Mouse (Mus musculus) liver, embryonic 15.5 days (tissue): ENCODE measurements around the gene Def6. TPM values are rescaled to one million over a fixed set of nuclear protein-coding genes. Genes with fewer than 3 reads are reported as not detected.

Experiments
- ATAC-seq: fragments of 200-750 bp; cut with Nextera tagmentation; 2 replicates; pipeline ENCODE4 v1.8.0; 2017; ENCODE audit warnings: moderate number of reproducible peaks, mild to moderate bottlenecking, moderate library complexity; ENCODE audit not compliant: insufficient read depth
- H3K27ac ChIP-seq: fragments of 300-500 bp; sonication (generic); replicated peaks from 2 replicates; pipeline ENCODE4 v1.5.1; 2015; ENCODE audit warnings: mild to moderate bottlenecking, inconsistent platforms
- H3K27me3 ChIP-seq: fragments of 300-500 bp; sonication (generic); 2 replicates; pipeline ENCODE4 v1.6.1; 2015; ENCODE audit warnings: mild to moderate bottlenecking, inconsistent platforms
- H3K36me3 ChIP-seq: fragments of 300-500 bp; sonication (generic); replicated peaks from 2 replicates; pipeline ENCODE4 v1.6.1; 2015; ENCODE audit warnings: moderate library complexity, mild to moderate bottlenecking, inconsistent platforms
- H3K4me1 ChIP-seq: fragments of 300-500 bp; sonication (generic); replicated peaks from 2 replicates; pipeline ENCODE4 v1.6.1; 2015; ENCODE audit warnings: inconsistent platforms
- H3K4me2 ChIP-seq: fragments of 300-500 bp; sonication (generic); 2 replicates; pipeline ENCODE4 v1.6.1; 2015; ENCODE audit warnings: moderate library complexity, mild to moderate bottlenecking, inconsistent platforms
- H3K4me3 ChIP-seq: fragments of 300-500 bp; sonication (generic); replicated peaks from 2 replicates; pipeline ENCODE4 v1.5.1; 2015; ENCODE audit warnings: mild to moderate bottlenecking, inconsistent platforms
- H3K9ac ChIP-seq: fragments of 300-500 bp; sonication (generic); 2 replicates; pipeline ENCODE4 v1.6.1; 2015; ENCODE audit warnings: moderate library complexity, mild to moderate bottlenecking, inconsistent platforms
- H3K9me3 ChIP-seq: fragments of 300-500 bp; sonication (generic); replicated peaks from 2 replicates; pipeline ENCODE4 v1.6.1; 2016; ENCODE audit warnings: inconsistent platforms
- WGBS: fragments of 180-500 bp; shearing (Covaris S2); methylation state at CpG from one replicate; pipeline ENCODE4 v1.1.7; 2015; ENCODE audit warnings: mixed read lengths; ENCODE audit not compliant: insufficient replicate concordance; 5-methylcytosine and 5-hydroxymethylcytosine counted together
- polyA plus RNA-seq: library from polyadenylated mRNA; unstranded; fragments of >200 nt; fragmentation: Nextera tagmentation; extraction: Ambion mirVana; gene quantifications from 2 replicates; pipeline ENCODE4 v1.2.1, GENCODE M21; 2015

The Def6 gene
- polyA plus RNA-seq, 1 experiment from 2014 or later = 10.9 TPM

DNA sequence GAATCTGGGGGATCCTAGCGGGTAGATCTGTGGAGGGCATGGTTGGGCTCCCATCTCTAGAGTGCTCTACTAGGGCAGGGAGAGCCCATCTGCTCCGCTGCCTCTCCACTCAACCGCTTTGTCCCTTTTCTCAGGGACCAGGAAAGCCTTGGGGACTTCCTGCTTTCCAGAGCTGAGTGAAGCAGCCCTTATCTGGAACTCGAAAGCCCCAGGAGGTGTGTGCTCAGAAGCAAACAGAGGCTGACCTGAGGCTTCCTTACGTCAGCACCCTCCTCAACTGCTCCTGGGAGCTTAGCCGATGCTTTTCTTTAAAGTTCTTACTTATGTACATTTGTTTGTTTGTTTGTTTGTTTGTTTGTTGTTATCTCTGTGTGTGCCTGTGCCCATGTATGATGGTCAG is 65.3 kb downstream of the Def6 start:
- H3K4me3 ChIP-seq = no peak overlapping the region
- no peaks in the 10 kb centered on the region for H3K27me3 ChIP-seq
- H3K27ac ChIP-seq = no peak overlapping the region
- H3K4me1 ChIP-seq = peaks cover 42% of the 10 kb centered on the region
- no peak overlapping the region for H3K4me2 ChIP-seq
- no peaks in the 10 kb centered on the region for H3K36me3 ChIP-seq
- WGBS = 60% methylated on average over 6 of the region's 6 CpGs
- ATAC-seq = no peak
- H3K9me3 ChIP-seq = no peaks in the 10 kb centered on the region
- no peak overlapping the region for H3K9ac ChIP-seq

DNA sequence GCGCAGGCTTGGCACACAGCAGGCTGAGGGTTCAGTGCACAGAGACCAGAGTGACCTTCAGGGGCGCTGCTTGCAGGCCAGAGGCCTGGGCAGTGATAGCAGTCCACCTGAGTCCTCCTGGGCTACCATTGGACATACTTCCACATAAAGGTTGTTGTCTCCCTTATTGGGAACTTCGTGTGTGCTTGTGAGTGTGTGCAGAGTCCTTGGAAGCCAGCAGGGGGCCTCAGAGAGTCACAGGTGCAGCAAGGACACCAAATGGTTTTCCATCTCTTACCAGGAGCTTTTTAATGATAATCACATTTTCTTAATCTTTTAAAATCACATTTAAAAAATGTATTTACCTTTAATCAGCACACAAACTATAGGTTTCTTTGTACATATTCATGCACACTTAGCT is 67.2 kb downstream of the Def6 start:
- peaks cover 56% of the 10 kb centered on the region for H3K4me1 ChIP-seq
- no peaks in the 10 kb centered on the region for H3K36me3 ChIP-seq
- WGBS = 59% methylated on average over 3 of the region's 3 CpGs
- H3K9ac ChIP-seq = no peak overlapping the region
- no peak overlapping the region for H3K4me3 ChIP-seq
- no peak overlapping the region for H3K27ac ChIP-seq
- no peak for ATAC-seq
- no peak overlapping the region for H3K4me2 ChIP-seq
- no peaks in the 10 kb centered on the region for H3K9me3 ChIP-seq
- H3K27me3 ChIP-seq = no peaks in the 10 kb centered on the region

- H3K4me3 ChIP-seq = no peak overlapping the region
- H3K27ac ChIP-seq = no peak overlapping the region
- H3K4me1 ChIP-seq = peaks cover 55% of the 10 kb centered on the region
- H3K36me3 ChIP-seq = no peaks in the 10 kb centered on the region
- no peak for ATAC-seq
- H3K9me3 ChIP-seq = no peaks in the 10 kb centered on the region
- H3K27me3 ChIP-seq = no peaks in the 10 kb centered on the region
- WGBS = 78% methylated on average over 14 of the region's 14 CpGs
- no peak overlapping the region for H3K4me2 ChIP-seq
- H3K9ac ChIP-seq = no peak overlapping the region
These were observed 69.6 kb downstream of the Def6 start for GRCm38 (mm10) chr17:28277226-28277625.

GRCm38 (mm10) chr17:28277721-28278120 is 70.1 kb downstream of the Def6 start:
- Histone ChIP-seq H3K36me3 (no peaks in the 10 kb centered on the region), H3K9ac (no peak overlapping the region), H3K9me3 (no peaks in the 10 kb centered on the region), H3K27ac (no peak overlapping the region), H3K27me3 (no peaks in the 10 kb centered on the region), H3K4me1 (peaks cover 57% of the 10 kb centered on the region), H3K4me3 (no peak overlapping the region), H3K4me2 (no peak overlapping the region)
- ATAC-seq = no peak
- WGBS = 73% methylated on average over 10 of the region's 10 CpGs

DNA sequence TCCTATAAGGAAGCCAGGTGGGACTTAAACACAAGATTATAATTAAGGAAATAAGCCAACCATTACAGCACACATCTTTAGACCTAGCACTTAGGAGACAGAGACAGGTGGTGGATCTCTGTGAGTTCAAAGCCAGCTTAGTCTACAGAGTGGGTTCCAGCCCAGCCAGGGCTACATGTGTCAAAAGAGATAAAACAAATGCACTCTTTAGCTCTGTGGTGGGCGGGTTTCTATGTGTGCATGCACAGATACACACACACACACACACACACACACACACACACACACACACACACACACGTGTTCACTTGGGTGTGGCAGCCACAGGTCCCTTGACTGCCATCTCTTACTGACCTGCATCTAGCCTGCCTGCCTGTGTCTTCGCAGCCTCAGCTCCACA is 70.6 kb downstream of the Def6 start:
- Histone ChIP-seq H3K9me3 (no peaks in the 10 kb centered on the region), H3K4me3 (no peak overlapping the region), H3K4me1 (peaks cover 61% of the 10 kb centered on the region), H3K36me3 (no peaks in the 10 kb centered on the region), H3K9ac (no peak overlapping the region), H3K27me3 (no peaks in the 10 kb centered on the region), H3K4me2 (no peak overlapping the region), H3K27ac (no peak overlapping the region)
- 32% methylated on average over 3 of the region's 3 CpGs for WGBS
- no peak for ATAC-seq

Other genes starting within 250 kb of the Def6 start
- 0.17 and 0.18 TPM in 2 replicates for gene Tcp11, start 127.1 kb upstream of the Def6 start, polyA plus RNA-seq
- gene Scube3, start 65.6 kb upstream of the Def6 start, polyA plus RNA-seq = 0.18 and 0.25 TPM in 2 replicates
- 5.8 and 6.4 TPM in 2 replicates for gene Zfp523, start 30.6 kb upstream of the Def6 start, polyA plus RNA-seq
- gene Ppard, start 24.9 kb downstream of the Def6 start, polyA plus RNA-seq = 0.86 and 0.89 TPM in 2 replicates
- gene Fance, start 105.7 kb downstream of the Def6 start, polyA plus RNA-seq = 9.4 and 11.0 TPM in 2 replicates
- gene Rpl10a, start 120.7 kb downstream of the Def6 start, polyA plus RNA-seq = 280 and 313 TPM in 2 replicates
- 0.60 and 0.69 TPM in 2 replicates for gene Tead3, start 143.0 kb downstream of the Def6 start, polyA plus RNA-seq
- 0.10 and 0.14 TPM in 2 replicates for gene Tulp1, start 157.4 kb downstream of the Def6 start, polyA plus RNA-seq